Mouse (Mus musculus) limb, embryonic 14.5 days (tissue): ENCODE measurements around the gene Ubap2l. TPM values are rescaled to one million over a fixed set of nuclear protein-coding genes. Genes with fewer than 3 reads are reported as not detected.

Experiments
- ATAC-seq: fragments of 200-750 bp; cut with Nextera tagmentation; 2 replicates; pipeline ENCODE4 v1.8.0; 2017; ENCODE audit warnings: low read depth, moderate number of reproducible peaks, moderate TSS enrichment; ENCODE audit not compliant: low FRiP score
- DNase-seq: peaks from one replicate; pipeline ENCODE4 v3.0.0-alpha.2; 2015; ENCODE audit warnings: low spot score
- H3K27ac ChIP-seq: fragments of 300-500 bp; sonication (generic); replicated peaks from 2 replicates; pipeline ENCODE4 v1.5.1; 2014; ENCODE audit warnings: low read depth, mild to moderate bottlenecking, low read length, moderate library complexity, mixed read lengths
- H3K27me3 ChIP-seq: fragments of 300-500 bp; sonication (generic); 2 replicates; pipeline ENCODE4 v1.6.1; 2014; ENCODE audit warnings: low read length, mixed read lengths; ENCODE audit not compliant: control insufficient read depth, insufficient read depth
- H3K36me3 ChIP-seq: fragments of 300-500 bp; sonication (generic); 2 replicates; pipeline ENCODE4 v1.6.1; 2014; ENCODE audit warnings: mild to moderate bottlenecking, low read length, moderate library complexity, mixed read lengths; ENCODE audit not compliant: control insufficient read depth, insufficient read depth
- H3K4me1 ChIP-seq: fragments of 300-500 bp; sonication (generic); 2 replicates; pipeline ENCODE4 v1.6.1; 2014; ENCODE audit warnings: antibody characterized with exemption, low read length, mixed read lengths; ENCODE audit not compliant: control insufficient read depth, insufficient read depth
- H3K4me2 ChIP-seq: fragments of 300-500 bp; sonication (generic); replicated peaks from 2 replicates; pipeline ENCODE4 v1.6.1; 2014; ENCODE audit warnings: low read depth, mild to moderate bottlenecking, low read length, moderate library complexity; ENCODE audit not compliant: severe bottlenecking
- H3K4me3 ChIP-seq: fragments of 300-500 bp; sonication (generic); replicated peaks from 2 replicates; pipeline ENCODE4 v1.5.1; 2014; ENCODE audit warnings: low read length
- H3K9ac ChIP-seq: fragments of 300-500 bp; sonication (generic); 2 replicates; pipeline ENCODE4 v1.6.1; 2014; ENCODE audit warnings: mild to moderate bottlenecking, low read depth, low read length, moderate library complexity; ENCODE audit not compliant: severe bottlenecking
- H3K9me3 ChIP-seq: fragments of 300-500 bp; sonication (generic); 2 replicates; pipeline ENCODE4 v1.6.1; 2016; ENCODE audit warnings: low read length; ENCODE audit not compliant: control insufficient read depth
- POLR2A ChIP-seq: fragments of 200-500 bp; IDR thresholded peaks from 2 replicates; pipeline ENCODE4 v1.8.0; 2012; ENCODE audit warnings: inconsistent platforms, mild to moderate bottlenecking, moderate library complexity, borderline replicate concordance; ENCODE audit not compliant: insufficient read depth, insufficient read length; ENCODE audit errors: extremely low read depth
- WGBS: fragments of 180-500 bp; shearing (Covaris S2); extraction: QIAGEN DNeasy Blood & Tissue Kit; methylation state at CpG from one replicate; pipeline ENCODE4 v1.1.7; 2014; 5-methylcytosine and 5-hydroxymethylcytosine counted together
- polyA plus RNA-seq, 2 experiments: library from polyadenylated mRNA; depleted of rRNA in 1 of 2; stranded (reverse) in 1 of 2; unstranded in 1 of 2; fragments of >200 nt; fragmentation: Nextera tagmentation in 1 of 2; extraction: Ambion mirVana in 1 of 2; gene quantifications; 2 replicates each; pipeline versions ENCODE4 v1.2.1 to v1.2.3; 2012 to 2014

Gene Ubap2l
- polyA plus RNA-seq, 2 experiments, result 205 to 214 TPM

DNA sequence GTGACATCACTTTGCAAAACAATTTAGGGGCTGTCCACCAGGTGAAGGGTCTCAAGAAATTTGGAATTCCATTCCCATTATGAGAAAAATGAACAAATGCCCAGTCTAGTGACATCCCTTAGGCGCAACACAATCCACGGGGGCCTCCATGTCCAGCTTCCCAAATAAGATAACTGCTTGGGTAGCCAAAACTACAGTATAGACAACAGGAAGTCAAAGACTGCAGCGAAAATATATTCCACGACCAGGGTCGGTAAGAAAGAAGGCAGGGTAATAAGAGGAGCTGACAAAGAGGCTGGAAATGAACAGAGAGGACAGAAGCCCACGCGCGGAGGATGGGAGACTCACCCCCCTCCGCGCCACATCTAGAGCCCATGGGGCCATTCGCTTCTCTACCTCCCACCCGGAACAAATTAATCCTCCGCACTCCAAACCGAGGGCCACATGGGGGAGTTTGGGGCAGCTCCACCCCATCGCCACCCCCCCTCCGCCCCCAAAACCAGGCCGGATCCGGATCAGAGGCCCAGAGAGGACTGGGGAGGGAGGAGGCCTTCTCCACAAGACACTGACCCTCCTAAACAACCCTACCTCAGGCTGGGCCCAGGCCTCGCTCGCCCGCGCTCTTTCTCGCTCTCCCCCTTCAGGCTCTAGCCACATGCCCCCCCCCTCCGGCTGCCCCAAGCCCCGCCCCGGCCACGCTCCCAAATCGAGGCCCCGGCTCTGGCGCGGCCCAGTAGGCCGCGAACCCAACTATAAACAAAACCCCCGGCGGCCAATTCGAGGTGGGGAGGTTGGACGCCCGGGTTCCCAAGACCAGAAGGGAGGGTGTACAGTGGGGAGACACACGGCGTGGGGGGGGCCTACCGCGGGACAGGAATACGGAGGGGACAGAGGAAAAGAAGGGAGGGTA, 732 bp downstream of the Ubap2l start, which contains the start of gene 4933434E20Rik:
Gene 4933434E20Rik (plus strand): TSS at position 196 of the 910 bp plus-strand sequence.
- WGBS, result under 1% methylated on average over 37 of the region's 43 CpGs
- ATAC-seq (peak; percentile 56), DNase-seq (peak; percentile 48)
- peaks cover 30% of the 10 kb centered on the region for H3K36me3 ChIP-seq
- no peak for TF ChIP-seq POLR2A
- H3K9me3 ChIP-seq, result no peaks in the 10 kb centered on the region
- H3K27ac ChIP-seq, result peak within 1 kb of the TSS; percentile 88
- no peaks in the 10 kb centered on the region for H3K27me3 ChIP-seq
- H3K9ac ChIP-seq, result peak within 1 kb of the TSS; percentile 83
- H3K4me1 ChIP-seq, result peaks cover 19% of the 10 kb centered on the region
- peak within 1 kb of the TSS; percentile 85 for H3K4me3 ChIP-seq
- H3K4me2 ChIP-seq, result peak within 1 kb of the TSS; percentile 74

DNA sequence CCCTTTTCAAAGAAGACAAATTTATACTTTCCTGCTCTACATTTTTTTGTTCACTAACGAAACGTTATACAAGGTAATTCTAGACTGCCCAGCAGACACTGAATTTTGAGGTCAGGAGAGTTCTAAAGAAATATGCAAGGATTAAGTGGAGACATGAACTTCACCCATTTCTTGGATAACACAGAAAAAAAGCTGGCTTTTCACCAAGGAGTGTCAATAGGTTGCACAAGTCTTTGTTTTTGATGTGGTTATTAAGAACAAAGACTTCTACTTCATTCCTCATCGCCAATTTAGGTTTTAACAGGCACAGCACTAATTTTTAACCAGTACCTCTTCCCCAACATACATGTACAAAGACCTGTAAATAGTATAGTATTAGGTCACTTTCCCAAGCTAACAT, 2.7 kb downstream of the Ubap2l start:
- Histone ChIP-seq H3K27me3 (no peaks in the 10 kb centered on the region), H3K4me2 (no peak overlapping the region), H3K4me1 (peaks cover 19% of the 10 kb centered on the region), H3K4me3 (no peak overlapping the region), H3K27ac (no peak overlapping the region), H3K36me3 (peaks cover 30% of the 10 kb centered on the region), H3K9ac (no peak overlapping the region), H3K9me3 (no peaks in the 10 kb centered on the region)
- no peak for DNase-seq
- 66% methylated on average over 3 of the region's 3 CpGs for WGBS
- TF ChIP-seq POLR2A, result no peak
- no peak for ATAC-seq

DNA sequence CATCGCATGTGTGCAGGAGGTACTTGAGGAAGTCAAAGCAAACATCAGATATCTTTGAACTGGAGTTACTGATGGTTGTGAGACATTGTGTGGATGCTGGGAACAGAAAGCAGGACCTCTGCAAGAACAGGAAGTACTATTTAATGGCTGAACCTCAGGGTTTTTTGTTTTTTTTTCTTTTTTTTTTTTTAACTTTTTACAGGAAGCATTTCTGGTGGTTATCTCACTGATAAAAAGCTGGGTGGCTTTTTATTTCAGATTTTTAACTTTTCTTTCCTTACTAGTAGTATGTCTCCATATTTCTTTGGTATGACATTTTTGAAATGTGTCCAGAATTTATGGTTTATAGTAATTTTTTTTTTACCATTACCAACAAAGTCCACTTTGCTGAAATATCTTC, 16.2 kb downstream of the Ubap2l start:
- WGBS, result 92% methylated on average over 1 of the region's 1 CpGs
- H3K9ac ChIP-seq, result no peak overlapping the region

DNA sequence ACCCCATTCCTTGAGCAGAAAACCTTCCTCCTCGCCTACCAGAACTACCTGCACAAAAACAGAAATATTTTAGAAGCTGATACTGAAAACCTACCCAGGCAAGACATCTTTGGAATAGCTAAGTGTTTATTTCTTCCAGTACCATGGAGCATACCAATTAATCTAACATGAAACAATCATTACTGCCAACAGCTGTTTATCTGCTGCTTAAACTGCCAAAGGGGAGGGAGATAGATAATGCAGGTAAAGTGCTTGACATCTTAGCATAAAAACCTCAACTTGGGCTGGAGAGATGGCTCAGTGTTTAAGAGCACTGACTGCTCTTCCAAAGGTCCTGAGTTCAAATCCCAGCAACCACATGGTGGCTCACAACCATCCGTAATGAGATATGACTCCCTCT, 17.8 kb downstream of the Ubap2l start:
- Histone ChIP-seq H3K27me3 (no peaks in the 10 kb centered on the region), H3K4me3 (no peak overlapping the region), H3K9ac (no peak overlapping the region), H3K9me3 (no peaks in the 10 kb centered on the region), H3K36me3 (peaks cover 91% of the 10 kb centered on the region), H3K4me1 (no peaks in the 10 kb centered on the region), H3K27ac (no peak overlapping the region), H3K4me2 (no peak overlapping the region)
- DNase-seq, result no peak
- TF ChIP-seq POLR2A, result no peak
- 90% methylated on average over 2 of the region's 2 CpGs for WGBS
- ATAC-seq, result no peak

More for the DNA sequence above, 16.2 kb downstream of the Ubap2l start:
- no peak for TF ChIP-seq POLR2A
- DNase-seq (no peak), ATAC-seq (no peak)
- H3K9me3 ChIP-seq, result no peaks in the 10 kb centered on the region
- H3K4me3 ChIP-seq, result no peak overlapping the region
- no peak overlapping the region for H3K27ac ChIP-seq
- peaks cover 90% of the 10 kb centered on the region for H3K36me3 ChIP-seq
- no peaks in the 10 kb centered on the region for H3K4me1 ChIP-seq
- no peaks in the 10 kb centered on the region for H3K27me3 ChIP-seq
- no peak overlapping the region for H3K4me2 ChIP-seq

DNA sequence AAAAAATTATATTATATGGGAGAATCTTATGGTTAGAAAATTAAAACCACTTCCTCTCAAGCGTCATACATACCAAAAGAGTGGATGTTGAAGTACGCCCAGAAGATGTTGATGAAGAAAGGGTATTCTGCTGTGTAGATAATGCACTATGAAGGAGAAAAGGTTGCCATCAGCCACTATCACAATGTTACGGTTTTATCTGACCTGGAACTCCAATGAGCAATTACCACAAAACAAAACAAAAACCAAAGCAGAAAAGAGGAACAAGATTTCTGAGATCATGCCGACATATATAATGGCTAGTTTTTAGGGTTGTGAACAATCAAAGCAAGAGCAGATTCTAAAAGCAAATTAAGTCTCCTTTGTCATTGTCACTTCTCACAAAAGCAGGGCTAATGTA, 35.8 kb downstream of the Ubap2l start:
- H3K27me3 ChIP-seq, result no peaks in the 10 kb centered on the region
- H3K27ac ChIP-seq, result no peak overlapping the region
- WGBS, result 89% methylated on average over 4 of the region's 4 CpGs
- no peaks in the 10 kb centered on the region for H3K9me3 ChIP-seq
- H3K4me3 ChIP-seq, result no peak overlapping the region
- no peak for DNase-seq
- H3K4me2 ChIP-seq, result no peak overlapping the region
- TF ChIP-seq POLR2A, result no peak
- no peaks in the 10 kb centered on the region for H3K4me1 ChIP-seq
- ATAC-seq, result no peak
- peaks cover 98% of the 10 kb centered on the region for H3K36me3 ChIP-seq
- no peak overlapping the region for H3K9ac ChIP-seq
